Mouse (Mus musculus): ENCODE measurements around the gene Gramd1a. TPM values are rescaled to one million over a fixed set of nuclear protein-coding genes. Genes with fewer than 3 reads are reported as not detected.
A peak's percentile ranks its signal among the peaks of the same experiment; 100 is the strongest.

Gramd1a gene
- total RNA-seq, 2 experiments from 2014 or later, result 118 to 124 TPM

DNA sequence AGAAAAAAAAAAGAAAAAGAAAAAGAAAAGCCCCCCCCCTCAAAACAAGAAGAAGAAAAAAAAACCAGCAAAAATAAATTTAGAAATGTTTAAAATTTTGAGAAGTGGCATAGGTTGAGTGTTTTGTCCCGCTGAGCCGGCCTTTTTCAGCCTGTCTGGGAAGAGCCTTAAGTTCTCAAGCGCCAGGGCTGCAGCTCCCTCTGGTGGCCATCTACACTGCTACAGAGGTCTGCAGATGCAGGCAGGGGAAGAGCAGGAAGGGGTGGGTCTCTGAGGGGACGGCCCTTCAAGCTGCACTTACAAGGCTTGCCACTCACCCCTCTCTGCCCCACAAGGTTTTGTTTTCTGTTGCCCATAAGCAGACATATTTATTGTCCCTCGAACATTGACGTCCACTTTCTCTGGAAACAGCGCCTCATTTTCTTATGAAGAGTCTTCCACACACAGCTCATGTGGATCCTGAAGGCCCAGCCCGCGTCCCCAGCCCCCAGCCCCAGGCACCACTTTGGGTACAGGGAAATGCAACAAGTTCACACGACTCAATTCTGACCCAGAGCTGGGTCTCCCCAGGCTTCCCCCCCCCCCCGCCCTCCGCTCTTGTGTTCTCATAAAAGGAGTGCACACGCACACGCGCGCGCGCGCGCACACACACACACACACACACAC, 58.0 kb downstream of the Gramd1a start:
- TF ChIP-seq CTCF (conservative IDR thresholded peaks at IDR 0.05), result peak; percentile 91
- Histone ChIP-seq H3K4me3 (peak overlapping the region; percentile 28; the same call in 1 of the 2 replicates), H3K27ac (peak overlapping the region; percentile 58; the same call in 1 of the 2 replicates)
- DNase-seq (ENCODE audit: low spot score in 2 of 2), result peak; percentile 91 to 92

- no peak for TF ChIP-seq CTCF (conservative IDR thresholded peaks at IDR 0.05)
- Histone ChIP-seq H3K27ac (no peak overlapping the region), H3K4me3 (no peak overlapping the region)
- no peak for DNase-seq (ENCODE audit: low spot score in 2 of 2)
Observed at GRCm38 (mm10) chr7:31096892-31097564, 58.7 kb downstream of the Gramd1a start.

DNA sequence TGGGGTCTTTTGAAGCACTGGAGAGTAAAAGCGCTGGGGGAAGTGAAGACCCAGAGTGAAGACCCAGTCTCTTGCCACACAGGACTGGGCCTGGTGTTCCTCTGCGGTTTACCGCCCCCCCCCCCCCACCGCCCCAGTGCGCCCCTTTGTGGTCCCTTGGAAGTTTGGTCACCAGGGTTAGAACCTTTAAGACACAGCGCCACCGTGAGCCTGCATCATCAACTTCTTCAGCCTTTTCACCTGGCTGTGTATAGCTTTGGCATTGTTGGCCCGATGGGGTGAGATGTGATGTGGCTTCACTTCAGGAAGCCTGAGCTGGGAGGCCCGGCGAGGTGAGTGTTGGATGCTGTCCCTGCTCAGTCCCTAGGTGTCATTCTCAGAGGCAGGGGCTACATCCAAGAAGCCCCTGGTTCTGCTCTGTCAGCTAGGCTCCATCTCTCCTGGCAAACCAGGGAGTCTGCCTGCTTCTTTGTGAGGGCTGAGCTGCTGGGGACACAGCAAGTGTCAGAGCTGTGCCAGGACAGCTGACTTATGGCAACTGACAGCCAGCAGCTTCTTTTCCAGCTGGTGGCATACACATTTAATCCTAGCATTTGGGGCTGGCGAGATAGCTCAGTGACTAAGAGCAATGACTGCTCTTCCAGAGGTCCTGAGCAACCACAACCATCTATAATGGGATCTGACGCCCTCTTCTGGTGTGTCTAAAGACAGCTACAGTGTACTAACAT, 60.8 kb downstream of the Gramd1a start:
- H3K4me3 ChIP-seq, result no peak overlapping the region
- H3K27ac ChIP-seq, result peak overlapping the region; percentile 55; the same call in 1 of the 2 replicates
- DNase-seq (ENCODE audit: low spot score in 2 of 2), result no peak
- peak; percentile 46 for TF ChIP-seq CTCF (conservative IDR thresholded peaks at IDR 0.05)

DNA sequence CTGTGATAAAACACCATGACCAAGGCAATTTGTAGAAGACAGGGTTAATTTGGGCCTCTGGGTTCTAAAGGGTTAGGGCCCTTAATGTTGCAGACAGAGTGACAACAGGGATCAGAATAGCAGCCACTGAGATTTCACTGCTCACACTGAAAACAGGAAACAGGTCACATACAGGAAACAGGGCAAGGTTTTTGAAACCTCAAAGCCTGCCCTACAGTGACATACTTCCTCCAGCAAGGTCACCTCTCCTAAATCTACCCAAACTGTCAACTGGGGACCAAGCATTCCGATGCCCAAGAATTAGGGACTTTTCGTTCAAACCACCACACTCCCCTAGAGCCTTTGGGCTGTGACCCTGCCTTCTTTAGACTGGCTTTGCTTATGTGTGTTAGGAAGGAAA, 66.0 kb downstream of the Gramd1a start:
- Histone ChIP-seq H3K4me3 (no peak overlapping the region), H3K27ac (peak overlapping the region; percentile 90; the same call in 1 of the 2 replicates)
- DNase-seq (ENCODE audit: low spot score in 2 of 2), result no peak
- TF ChIP-seq CTCF (conservative IDR thresholded peaks at IDR 0.05), result no peak

GRCm38 (mm10) chr7:31088206-31088605, 67.5 kb downstream of the Gramd1a start:
- no peak for DNase-seq (ENCODE audit: low spot score in 2 of 2)
- TF ChIP-seq CTCF (conservative IDR thresholded peaks at IDR 0.05), result no peak
- H3K4me3 ChIP-seq, result no peak overlapping the region
- H3K27ac ChIP-seq, result peak overlapping the region; percentile 90; the same call in 1 of the 2 replicates

GRCm38 (mm10) chr7:31087262-31087661, 68.4 kb downstream of the Gramd1a start:
- no peak for DNase-seq (ENCODE audit: low spot score in 2 of 2)
- Histone ChIP-seq H3K4me3 (no peak overlapping the region), H3K27ac (peak overlapping the region; percentile 90)
- TF ChIP-seq CTCF (conservative IDR thresholded peaks at IDR 0.05), result no peak

- TF ChIP-seq CTCF (conservative IDR thresholded peaks at IDR 0.05), result no peak
Observed at GRCm38 (mm10) chr7:31086175-31086755, 69.4 kb downstream of the Gramd1a start.

DNA sequence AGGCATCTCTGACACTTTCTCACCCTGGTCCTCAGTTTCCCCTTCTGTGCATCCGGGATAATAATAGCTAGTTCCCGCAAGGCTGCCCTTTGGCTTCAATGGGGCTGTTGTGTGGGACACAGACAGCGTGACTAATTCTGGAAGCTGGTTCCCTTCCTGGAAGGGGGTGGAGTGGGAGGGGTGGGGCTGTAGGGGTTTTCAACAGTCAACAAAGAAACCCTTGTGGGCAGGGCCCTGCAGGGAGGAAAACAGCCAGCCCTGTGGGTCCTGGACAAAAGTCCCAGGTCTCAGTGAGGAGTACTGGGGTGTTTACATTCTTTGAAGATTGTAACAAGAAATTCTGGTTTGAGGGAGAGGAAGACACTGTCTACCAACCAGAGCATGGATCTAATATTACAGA, 70.5 kb downstream of the Gramd1a start:
- Histone ChIP-seq H3K4me3 (no peak overlapping the region), H3K27ac (peak overlapping the region; percentile 90)
- TF ChIP-seq CTCF (conservative IDR thresholded peaks at IDR 0.05), result no peak
- DNase-seq (ENCODE audit: low spot score in 2 of 2), result peak; percentile 39 to 72

More at GRCm38 (mm10) chr7:31086175-31086755, 69.4 kb downstream of the Gramd1a start:
- DNase-seq (ENCODE audit: low spot score in 2 of 2), result no peak
- no peak overlapping the region for H3K4me3 ChIP-seq
- H3K27ac ChIP-seq, result peak overlapping the region; percentile 90

DNA sequence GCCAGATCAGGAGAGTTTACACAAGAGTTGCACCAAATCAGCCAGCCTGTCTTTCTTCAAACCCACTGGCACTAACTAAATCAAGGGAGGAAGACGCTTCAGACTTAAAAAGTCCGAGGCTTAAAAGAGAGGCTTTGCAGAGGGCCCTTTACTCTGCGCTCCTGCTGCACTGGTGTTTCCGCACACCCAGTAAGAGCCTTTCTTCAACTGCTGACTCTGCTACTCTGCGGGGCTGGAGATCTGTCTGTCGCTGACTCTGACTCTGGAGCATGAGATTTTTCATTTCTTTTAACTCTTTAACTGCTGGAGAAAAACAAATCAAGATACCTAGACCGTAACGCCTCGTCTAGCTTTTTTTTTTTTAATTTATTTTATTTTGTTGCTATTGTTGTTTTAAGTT, 71.6 kb downstream of the Gramd1a start:
- DNase-seq (ENCODE audit: low spot score in 2 of 2), result no peak
- no peak overlapping the region for H3K4me3 ChIP-seq
- peak overlapping the region; percentile 90 for H3K27ac ChIP-seq
- TF ChIP-seq CTCF (conservative IDR thresholded peaks at IDR 0.05), result no peak

GRCm38 (mm10) chr7:31082831-31083588, 72.7 kb downstream of the Gramd1a start:
- no peak for TF ChIP-seq CTCF (conservative IDR thresholded peaks at IDR 0.05)
- Histone ChIP-seq H3K4me3 (no peak overlapping the region), H3K27ac (peak overlapping the region; percentile 90)
- DNase-seq (ENCODE audit: low spot score in 2 of 2), result no peak

DNA sequence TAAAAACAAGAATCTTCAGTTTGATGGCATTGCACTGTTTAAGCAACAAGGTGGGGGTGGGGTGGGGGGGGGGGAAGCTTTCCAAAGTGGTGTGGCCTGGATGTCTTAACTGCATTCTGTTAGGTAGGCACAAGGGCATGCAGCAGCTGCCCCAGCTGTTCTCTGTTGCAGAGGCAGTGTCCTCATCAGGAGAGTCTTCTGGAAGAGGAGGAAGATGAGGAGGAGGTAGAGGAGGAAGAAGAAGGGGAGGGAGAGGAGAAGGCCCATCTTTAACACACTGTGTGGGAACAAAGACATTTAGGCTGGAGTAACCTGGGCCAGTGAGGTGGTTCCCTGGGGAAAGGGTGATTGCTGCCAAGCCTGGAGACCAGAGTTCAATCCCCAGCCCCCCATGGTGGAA, 73.6 kb downstream of the Gramd1a start:
- Histone ChIP-seq H3K27ac (peak overlapping the region; percentile 90; the same call in 1 of the 2 replicates), H3K4me3 (no peak overlapping the region)
- no peak for TF ChIP-seq CTCF (conservative IDR thresholded peaks at IDR 0.05)
- no peak for DNase-seq (ENCODE audit: low spot score in 2 of 2)

- DNase-seq (ENCODE audit: low spot score in 2 of 2), result no peak
- no peak for TF ChIP-seq CTCF (conservative IDR thresholded peaks at IDR 0.05)
- no peak overlapping the region for H3K4me3 ChIP-seq
- H3K27ac ChIP-seq, result peak overlapping the region; percentile 48; the same call in 1 of the 2 replicates
Observed at GRCm38 (mm10) chr7:31081106-31081505, 74.6 kb downstream of the Gramd1a start.

All from layer of hippocampus, adult 2 months (tissue).